In the genomic region with DNA sequence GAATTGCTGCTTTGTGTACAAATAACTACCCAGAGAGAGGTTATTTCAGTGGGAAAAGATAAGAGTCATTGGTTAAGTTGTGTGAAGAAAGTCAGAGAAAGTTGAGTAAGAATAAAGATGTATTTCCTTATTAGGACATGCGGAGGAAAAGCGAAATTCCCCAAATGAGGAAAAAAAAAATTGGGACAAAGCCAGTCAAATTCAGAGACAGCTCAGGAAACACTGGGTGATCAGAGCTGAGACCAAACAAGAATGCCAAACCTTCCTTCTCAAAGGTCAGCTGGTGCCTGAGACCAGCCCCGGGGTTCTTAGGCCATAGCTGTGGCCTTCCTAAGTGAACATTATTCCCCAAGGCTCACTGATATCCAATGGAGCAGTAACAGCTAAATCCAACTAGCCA, we compare ENCODE assay signal across 23 mouse cellular contexts.
DNase-seq lines count a peak whose midpoint lies in the region; ATAC-seq and TF ChIP-seq lines count a peak whose summit lies in the region.
"Had no signal": no experiment of that assay in that cellular context is flagged by ENCODE, and none has a peak within 500 bp of the region (broad histone marks: within the 10 kb centered on the region; RNA-seq: fewer than 3 reads in every experiment).

No protein-coding gene starts in this region.

- no peak for ATAC-seq in lung, embryonic 14.5 days (ENCODE audit: insufficient read depth)
- no peak for ATAC-seq in liver, embryonic 12.5 days
- ATAC-seq: activated CD4-positive, CD25-positive, alpha-beta regulatory T cell, adult 4 months; CD4-positive, CD25-positive, alpha-beta regulatory T cell, adult 4 months; forebrain, embryonic 14.5 days; forebrain, postnatal 0 days had no signal

- H3K4me3 ChIP-seq in lung, embryonic 14.5 days (ENCODE audit: low read depth, low read length), result no peak overlapping the region
- H3K4me3 ChIP-seq in lung, adult 2 months (replicated peaks; ENCODE audit: extremely low read depth, low read depth, low read length), result no peak overlapping the region
- H3K4me3 ChIP-seq in liver, embryonic 12.5 days, result no peak overlapping the region
- H3K4me3 ChIP-seq: embryonic facial prominence, embryonic 12.5 days; embryonic facial prominence, embryonic 15.5 days; gastrocnemius, adult 2 months; hindbrain, embryonic 12.5 days; hindbrain, embryonic 15.5 days had no signal

- H3K9me3 ChIP-seq in lung, embryonic 14.5 days (ENCODE audit: low read depth, low read length), result no peaks in the 10 kb centered on the region
- no peaks in the 10 kb centered on the region for H3K9me3 ChIP-seq in liver, embryonic 12.5 days (replicated peaks)
- H3K9me3 ChIP-seq: embryonic facial prominence, embryonic 12.5 days; embryonic facial prominence, embryonic 15.5 days; hindbrain, embryonic 12.5 days; hindbrain, embryonic 15.5 days had no signal

- no peak overlapping the region for H3K9ac ChIP-seq in lung, embryonic 14.5 days
- no peak overlapping the region for H3K9ac ChIP-seq in liver, embryonic 12.5 days
- H3K9ac ChIP-seq: embryonic facial prominence, embryonic 12.5 days; embryonic facial prominence, embryonic 15.5 days; forebrain, postnatal 0 days; hindbrain, embryonic 12.5 days; hindbrain, embryonic 15.5 days had no signal

- no peak overlapping the region for H3K4me2 ChIP-seq in lung, embryonic 14.5 days
- H3K4me2 ChIP-seq in liver, embryonic 12.5 days, result no peak overlapping the region
- H3K4me2 ChIP-seq: embryonic facial prominence, embryonic 12.5 days; embryonic facial prominence, embryonic 15.5 days; heart, embryonic 11.5 days; hindbrain, embryonic 12.5 days; hindbrain, embryonic 15.5 days had no signal

- no peaks in the 10 kb centered on the region for H3K27me3 ChIP-seq in lung, embryonic 14.5 days (ENCODE audit: insufficient read depth, low read length)
- no peaks in the 10 kb centered on the region for H3K27me3 ChIP-seq in liver, embryonic 12.5 days (replicated peaks)
- H3K27me3 ChIP-seq: embryonic facial prominence, embryonic 12.5 days; embryonic facial prominence, embryonic 15.5 days; hindbrain, embryonic 12.5 days; hindbrain, embryonic 15.5 days had no signal

- H3K4me1 ChIP-seq in lung, embryonic 14.5 days (ENCODE audit: insufficient read depth), result peaks cover 27% of the 10 kb centered on the region
- no peaks in the 10 kb centered on the region for H3K4me1 ChIP-seq in lung, adult 2 months (ENCODE audit: control insufficient read depth, insufficient read depth, low read length)
- no peaks in the 10 kb centered on the region for H3K4me1 ChIP-seq in liver, embryonic 12.5 days
- H3K4me1 ChIP-seq: hindbrain, embryonic 12.5 days; hindbrain, embryonic 15.5 days had no signal

- peak; percentile 79 for DNase-seq in lung, embryonic 14.5 days
- DNase-seq in lung, adult 2 months, result no peak
- peak; percentile 11 for DNase-seq in lung, postnatal 10 days
- DNase-seq in lung, adult 18-20 months, result no peak
- peak; percentile 80 for DNase-seq in adipocyte (ENCODE audit: low spot score)
- DNase-seq: adrenal gland, postnatal 10 days; adrenal gland, postnatal 36 days; cerebellum, adult 18-20 months; cerebellum, adult 9-10 months; cerebellum, postnatal 14 days; forebrain, postnatal 0 days; gastrocnemius, adult 2 months; gastrocnemius, postnatal 14 days; heart, adult 11 months had no signal

- H3K36me3 ChIP-seq in lung, embryonic 14.5 days (ENCODE audit: insufficient read depth), result no peaks in the 10 kb centered on the region
- no peaks in the 10 kb centered on the region for H3K36me3 ChIP-seq in liver, embryonic 12.5 days
- H3K36me3 ChIP-seq: embryonic facial prominence, embryonic 12.5 days; embryonic facial prominence, embryonic 15.5 days; hindbrain, embryonic 12.5 days; hindbrain, embryonic 15.5 days had no signal

- no peak overlapping the region for H3K27ac ChIP-seq in lung, embryonic 14.5 days (ENCODE audit: low read depth)
- H3K27ac ChIP-seq in liver, embryonic 12.5 days, result no peak overlapping the region
- H3K27ac ChIP-seq: embryonic facial prominence, embryonic 12.5 days; embryonic facial prominence, embryonic 15.5 days; gastrocnemius, adult 2 months; hindbrain, embryonic 12.5 days; hindbrain, embryonic 15.5 days had no signal

- WGBS in lung, embryonic 14.5 days, result 58% methylated on average over 3 of the region's 3 CpGs
- WGBS in lung, adult 2 months, result 68% methylated on average over 3 of the region's 3 CpGs
- WGBS in liver, embryonic 12.5 days (ENCODE audit: insufficient replicate concordance), result 76% methylated on average over 3 of the region's 3 CpGs

- TF ChIP-seq CTCF in lung, embryonic 14.5 days (IDR thresholded peaks at IDR 0.05; ENCODE audit: low read depth), result no peak
- no peak for TF ChIP-seq CTCF in lung, adult 2 months (IDR thresholded peaks at IDR 0.05; ENCODE audit: insufficient read depth, low read length)

- no peak for TF ChIP-seq POLR2A in lung, adult 2 months (IDR thresholded peaks at IDR 0.05; ENCODE audit: borderline replicate concordance, extremely low read depth, low read depth, low read length)

Comparison
In these comparisons a context has a peak if more than half of its experiments do, and no peak if none do; other contexts are left out.
1. DNase-seq: peak in lung, embryonic 14.5 days (single experiment), lung, postnatal 10 days (single experiment) and adipocyte (single experiment); none in lung, adult 2 months (single experiment) and lung, adult 18-20 months (0 of 2).